Mouse (Mus musculus) lung, embryonic 14.5 days (tissue): ENCODE results near the gene Ptprb. TPM values are rescaled to one million over a fixed set of nuclear protein-coding genes. Genes with fewer than 3 reads are reported as not detected.

Source experiments
- ATAC-seq: fragments of 200-750 bp; cut with Nextera tagmentation; 2 replicates; pipeline ENCODE4 v1.8.0; 2017; ENCODE audit warnings: mild to moderate bottlenecking, moderate TSS enrichment, moderate library complexity; ENCODE audit not compliant: insufficient read depth
- DNase-seq: peaks from one replicate; pipeline ENCODE4 v3.0.0-alpha.2; 2015
- H3K27ac ChIP-seq: fragments of 300-500 bp; sonication (generic); 2 replicates; pipeline ENCODE4 v1.5.1; 2014; ENCODE audit warnings: low read depth, mild to moderate bottlenecking, moderate library complexity
- H3K27me3 ChIP-seq: fragments of 300-500 bp; sonication (generic); 2 replicates; pipeline ENCODE4 v1.6.1; 2014; ENCODE audit warnings: low read length, control low read depth; ENCODE audit not compliant: insufficient read depth
- H3K36me3 ChIP-seq: fragments of 300-500 bp; sonication (generic); 2 replicates; pipeline ENCODE4 v1.6.1; 2014; ENCODE audit warnings: control low read depth; ENCODE audit not compliant: insufficient read depth
- H3K4me1 ChIP-seq: fragments of 300-500 bp; sonication (generic); 2 replicates; pipeline ENCODE4 v1.6.1; 2014; ENCODE audit warnings: antibody characterized with exemption, control low read depth; ENCODE audit not compliant: insufficient read depth
- H3K4me2 ChIP-seq: fragments of 300-500 bp; sonication (generic); 2 replicates; pipeline ENCODE4 v1.6.1; 2014; ENCODE audit warnings: mild to moderate bottlenecking
- H3K4me3 ChIP-seq: fragments of 300-500 bp; sonication (generic); 2 replicates; pipeline ENCODE4 v1.5.1; 2014; ENCODE audit warnings: low read depth, low read length
- H3K9ac ChIP-seq: fragments of 300-500 bp; sonication (generic); 2 replicates; pipeline ENCODE4 v1.6.1; 2014
- H3K9me3 ChIP-seq: fragments of 300-500 bp; sonication (generic); 2 replicates; pipeline ENCODE4 v1.6.1; 2016; ENCODE audit warnings: low read depth, low read length, control low read depth
- CTCF ChIP-seq: IDR thresholded peaks from 2 replicates; pipeline ENCODE4 v1.5.1; 2016; ENCODE audit warnings: antibody characterized with exemption, low read depth
- WGBS: fragments of 180-500 bp; shearing (Covaris S2); extraction: QIAGEN DNeasy Blood & Tissue Kit; methylation state at CpG from one replicate; pipeline ENCODE4 v1.1.7; 2014; 5-methylcytosine and 5-hydroxymethylcytosine counted together
- polyA plus RNA-seq: library from polyadenylated mRNA; unstranded; fragments of >200 nt; fragmentation: Nextera tagmentation; extraction: Ambion mirVana; gene quantifications from 2 replicates; pipeline ENCODE4 v1.2.1, GENCODE M21; 2014

Gene Ptprb
- polyA plus RNA-seq, 1 experiment from 2014 or later = 12.5 TPM

- Histone ChIP-seq H3K27me3 (no peaks in the 10 kb centered on the region), H3K36me3 (no peaks in the 10 kb centered on the region), H3K4me3 (no peak overlapping the region), H3K9ac (no peak overlapping the region), H3K4me2 (no peak overlapping the region), H3K4me1 (peaks cover 4% of the 10 kb centered on the region; the same call in 1 of the 2 replicates), H3K27ac (peak overlapping the region; percentile 68; the same call in 1 of the 2 replicates), H3K9me3 (no peaks in the 10 kb centered on the region)
- ATAC-seq (peak; percentile 75), DNase-seq (peak; percentile 57)
- TF ChIP-seq CTCF = no peak
- 36% methylated on average over 13 of the region's 13 CpGs for WGBS
Observed at GRCm38 (mm10) chr10:116260658-116261433, 14.5 kb upstream of the Ptprb start.

DNA sequence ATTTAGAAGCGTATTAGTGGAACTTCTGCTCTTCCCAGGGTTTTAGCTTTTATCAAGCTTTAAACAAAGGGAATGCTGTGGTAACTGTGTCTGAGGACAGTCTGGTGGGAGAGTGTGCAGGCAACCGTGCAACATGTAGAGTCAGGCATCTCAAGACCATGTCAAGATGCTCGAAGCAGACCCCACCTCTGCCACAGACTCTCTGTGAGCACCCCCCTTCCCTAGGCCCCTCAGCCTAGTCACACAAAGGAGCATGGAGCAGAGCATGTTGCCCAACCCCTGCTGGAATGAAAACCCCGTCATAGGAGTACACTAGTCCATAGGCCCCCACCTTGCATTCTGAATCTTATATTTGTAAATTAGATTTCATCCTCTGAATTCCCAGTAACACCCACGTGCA, 13.8 kb upstream of the Ptprb start:
- Histone ChIP-seq H3K27ac (no peak overlapping the region), H3K9ac (no peak overlapping the region)
- WGBS = 55% methylated on average over 5 of the region's 5 CpGs

DNA sequence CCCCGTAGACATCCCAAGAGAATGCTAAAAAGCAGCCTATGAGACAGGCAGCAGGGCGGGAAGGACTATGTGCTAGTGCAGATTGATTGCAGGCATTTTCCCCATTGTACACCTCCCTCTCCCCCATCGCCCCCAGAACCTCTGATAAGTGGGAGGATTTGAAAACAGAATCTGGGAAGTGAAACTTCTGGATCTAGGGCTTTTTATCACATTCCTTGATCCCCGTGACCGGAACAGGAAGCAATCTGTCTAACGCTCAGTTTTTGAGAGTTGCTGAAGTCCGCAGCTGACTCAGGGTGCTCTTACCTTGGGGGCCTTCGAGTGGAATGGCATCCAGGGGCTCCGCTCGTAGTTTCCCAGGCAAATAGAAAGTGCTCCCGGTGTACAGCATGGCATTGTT, 10.8 kb upstream of the Ptprb start:
- H3K4me3 ChIP-seq = no peak overlapping the region
- H3K9me3 ChIP-seq = no peaks in the 10 kb centered on the region
- H3K27me3 ChIP-seq = no peaks in the 10 kb centered on the region
- no peak overlapping the region for H3K27ac ChIP-seq
- H3K9ac ChIP-seq = no peak overlapping the region
- WGBS = 46% methylated on average over 11 of the region's 11 CpGs
- DNase-seq (no peak), ATAC-seq (no peak)
- no peak for TF ChIP-seq CTCF
- H3K4me1 ChIP-seq = peaks cover 4% of the 10 kb centered on the region; the same call in 1 of the 2 replicates
- no peaks in the 10 kb centered on the region for H3K36me3 ChIP-seq
- no peak overlapping the region for H3K4me2 ChIP-seq

More for the DNA sequence above, 13.8 kb upstream of the Ptprb start:
- Histone ChIP-seq H3K4me3 (no peak overlapping the region), H3K36me3 (no peaks in the 10 kb centered on the region), H3K9me3 (no peaks in the 10 kb centered on the region), H3K4me1 (peaks cover 4% of the 10 kb centered on the region; the same call in 1 of the 2 replicates), H3K4me2 (no peak overlapping the region), H3K27me3 (no peaks in the 10 kb centered on the region)
- ATAC-seq (0 out of 2 replicates have a peak, but pooled peaks have one; percentile 50), DNase-seq (no peak)
- TF ChIP-seq CTCF = no peak

DNA sequence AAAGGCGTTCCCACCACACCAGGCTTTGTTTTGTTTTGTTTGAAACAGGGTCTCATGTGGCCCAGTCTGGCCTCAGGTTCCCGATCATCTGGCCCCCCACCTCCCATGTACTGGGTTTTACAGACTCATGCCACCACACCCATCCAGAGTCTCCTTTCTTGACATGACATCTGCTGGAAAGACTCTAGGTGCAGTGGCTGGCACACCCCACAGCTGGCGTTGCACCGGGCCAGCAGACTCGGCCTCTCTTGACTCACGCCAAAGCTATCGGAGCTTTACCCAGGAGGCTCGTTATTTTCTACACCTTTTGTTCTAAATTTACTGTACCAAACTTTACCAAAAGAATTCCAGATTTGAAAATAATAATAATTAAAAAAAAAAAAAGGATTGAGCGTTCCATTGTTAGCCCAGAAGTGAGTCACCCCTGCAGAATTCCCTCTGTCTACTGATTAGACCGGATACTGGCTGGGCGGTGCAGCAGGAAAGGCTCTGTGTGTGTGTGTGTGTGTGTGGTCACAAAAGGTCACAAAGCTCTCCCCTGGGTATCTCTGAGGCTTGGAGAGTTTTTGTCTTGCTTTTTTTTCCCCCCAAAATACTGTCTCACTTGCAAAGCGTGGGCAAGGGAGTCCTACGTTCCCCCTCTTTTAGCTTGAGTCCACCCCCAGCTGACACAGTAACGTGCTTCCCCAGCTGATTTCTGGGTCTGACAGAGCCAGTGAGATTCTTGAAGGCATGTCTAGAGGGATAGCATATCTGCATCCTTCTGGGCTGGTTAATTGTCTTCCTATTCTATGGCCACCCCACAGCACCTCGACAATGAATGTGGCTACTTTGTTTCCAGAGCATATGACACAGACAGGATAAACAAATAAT, 8.5 kb upstream of the Ptprb start:
- ATAC-seq (peak; percentile 75; the same call in 1 of the 2 replicates), DNase-seq (peak; percentile 66)
- Histone ChIP-seq H3K27me3 (no peaks in the 10 kb centered on the region), H3K36me3 (no peaks in the 10 kb centered on the region), H3K9ac (no peak overlapping the region), H3K4me2 (no peak overlapping the region), H3K4me1 (peaks cover 4% of the 10 kb centered on the region; the same call in 1 of the 2 replicates), H3K4me3 (no peak overlapping the region), H3K27ac (peak overlapping the region; percentile 36), H3K9me3 (no peaks in the 10 kb centered on the region)
- WGBS = 70% methylated on average over 15 of the region's 15 CpGs
- TF ChIP-seq CTCF = no peak

- Histone ChIP-seq H3K27me3 (no peaks in the 10 kb centered on the region), H3K36me3 (no peaks in the 10 kb centered on the region), H3K9me3 (no peaks in the 10 kb centered on the region), H3K4me2 (no peak overlapping the region), H3K4me3 (no peak overlapping the region), H3K4me1 (peaks cover 4% of the 10 kb centered on the region; the same call in 1 of the 2 replicates), H3K27ac (0 out of 2 replicates have a peak overlapping the region, but pooled peaks have one; percentile 36), H3K9ac (no peak overlapping the region)
- ATAC-seq (no peak), DNase-seq (no peak)
- no peak for TF ChIP-seq CTCF
- 55% methylated on average over 4 of the region's 4 CpGs for WGBS
Observed at GRCm38 (mm10) chr10:116267434-116267822, 7.9 kb upstream of the Ptprb start.

DNA sequence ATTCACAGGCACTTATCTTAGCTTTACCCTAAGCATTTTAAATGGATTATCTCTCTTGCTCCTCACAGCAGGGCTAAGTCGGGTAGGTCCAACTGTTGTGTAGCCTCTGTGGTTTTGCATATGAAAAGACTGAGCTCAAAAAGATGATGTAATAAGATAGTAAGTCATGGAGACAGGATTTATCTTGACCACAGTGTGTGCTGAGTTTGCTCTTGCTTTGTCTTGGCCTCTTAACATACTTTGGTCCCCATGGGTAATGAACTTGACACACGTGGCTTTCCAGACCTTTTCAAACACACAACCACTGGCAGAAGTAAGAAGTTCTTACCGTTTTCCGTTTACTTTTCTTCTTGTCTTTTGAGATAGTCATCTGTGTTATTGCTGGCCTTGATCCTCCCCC, 7.0 kb upstream of the Ptprb start:
- no peaks in the 10 kb centered on the region for H3K27me3 ChIP-seq

More for the DNA sequence above, 7.0 kb upstream of the Ptprb start:
- H3K4me3 ChIP-seq = no peak overlapping the region
- H3K27ac ChIP-seq = no peak overlapping the region
- no peak for TF ChIP-seq CTCF
- H3K9ac ChIP-seq = no peak overlapping the region
- ATAC-seq = no peak
- peaks cover 4% of the 10 kb centered on the region; the same call in 1 of the 2 replicates for H3K4me1 ChIP-seq
- H3K9me3 ChIP-seq = no peaks in the 10 kb centered on the region
- H3K36me3 ChIP-seq = no peaks in the 10 kb centered on the region
- DNase-seq = no peak
- 40% methylated on average over 4 of the region's 4 CpGs for WGBS
- H3K4me2 ChIP-seq = no peak overlapping the region
